Mouse (Mus musculus) left cerebral cortex, adult 2 months (tissue): ENCODE data around the gene Elob. TPM values are rescaled to one million over a fixed set of nuclear protein-coding genes. Genes with fewer than 3 reads are reported as not detected.

Experiments used
- DNase-seq, 2 experiments: peaks; one replicate each; pipeline ENCODE4 v3.0.0; 2021 to 2022; ENCODE audit warnings: low spot score in 2 of 2, mixed read lengths in 1 of 2; ENCODE audit errors: extremely low spot score in 1 of 2
- H3K27ac ChIP-seq: fragments of 200-600 bp; 2 replicates; pipeline ENCODE4 v1.8.1; 2022
- H3K4me3 ChIP-seq: fragments of 200-600 bp; 2 replicates; pipeline ENCODE4 v1.8.1; 2022
- CTCF ChIP-seq: fragments of 200-600 bp; IDR thresholded peaks from 2 replicates; pipeline ENCODE4 v1.8.1; 2022; ENCODE audit warnings: antibody characterized with exemption, mild to moderate bottlenecking, moderate library complexity
- intact Hi-C: fragments of 180-260 bp; cut with DNase I; formaldehyde crosslinking; loops from one replicate; pipeline ENCODE4 v1.15.1; 2025
- total RNA-seq, 2 experiments: library from RNA; stranded (reverse); gene quantifications; 2 replicates each; pipeline ENCODE4 v1.2.3; 2021

The Elob gene
- total RNA-seq, 2 experiments from 2014 or later: 337 to 365 TPM

DNA sequence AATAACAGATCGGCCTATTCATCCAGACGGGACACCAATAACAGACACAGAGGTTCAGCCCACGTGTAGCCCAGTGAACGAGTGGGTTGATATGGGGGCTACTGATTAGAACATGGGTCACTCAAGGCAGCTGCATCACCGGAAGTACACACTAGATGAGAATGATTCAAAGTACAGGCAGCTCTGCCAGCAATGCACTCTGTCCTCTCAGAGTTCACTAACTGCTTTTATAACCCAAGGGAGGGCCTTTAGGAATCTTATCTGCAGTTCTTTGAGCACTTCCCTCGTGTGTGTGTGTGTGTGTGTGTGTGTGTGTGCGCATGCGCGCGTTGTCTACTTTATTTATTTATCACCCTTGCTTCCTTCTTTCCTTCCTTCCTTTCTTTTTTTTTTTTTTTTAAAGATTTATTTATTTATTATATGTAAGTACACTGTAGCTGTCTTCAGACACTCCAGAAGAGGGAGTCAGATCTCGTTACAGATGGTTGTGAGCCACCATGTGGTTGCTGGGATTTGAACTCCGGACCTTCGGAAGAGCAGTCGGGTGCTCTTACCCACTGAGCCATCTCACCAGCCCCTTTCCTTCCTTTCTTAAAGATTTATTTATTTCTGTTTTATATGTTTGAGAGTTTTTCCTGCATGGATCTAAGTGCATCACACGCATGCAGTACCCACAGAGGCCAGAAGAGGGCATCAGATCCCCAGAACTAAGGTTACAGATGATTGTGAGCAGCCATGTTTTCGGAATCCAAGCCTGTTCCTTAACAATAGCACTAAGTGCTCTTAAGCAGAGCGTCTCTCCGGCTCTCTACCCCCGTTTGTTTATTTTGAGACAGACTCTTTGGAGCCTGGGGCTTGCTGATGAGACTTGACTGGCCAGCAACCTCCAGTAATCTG is 22.2 kb upstream of the Elob start:
- Histone ChIP-seq H3K4me3 (no peak overlapping the region), H3K27ac (no peak overlapping the region)
- peak; percentile 26 to 41 for DNase-seq
- intact Hi-C loops: loop anchor here (1.0 kb wide), 1 partner anchor 109 kb away; no protein-coding TSS in a partner anchor
- peak; percentile 81 for TF ChIP-seq CTCF

GRCm38 (mm10) chr17:23850028-23850427 is 21.1 kb upstream of the Elob start:
- DNase-seq: no peak
- H3K27ac ChIP-seq: no peak overlapping the region
- intact Hi-C loops: no loop called here
- H3K4me3 ChIP-seq: no peak overlapping the region
- TF ChIP-seq CTCF: peak; percentile 11

GRCm38 (mm10) chr17:23843812-23844273 is 14.9 kb upstream of the Elob start, which contains the start of the genes Prss32 and Prss41:
TSS of gene Prss32 (plus strand) at chr17:23843855.
TSS of gene Prss41 (minus strand) at chr17:23844172.
- DNase-seq: no peak

DNA sequence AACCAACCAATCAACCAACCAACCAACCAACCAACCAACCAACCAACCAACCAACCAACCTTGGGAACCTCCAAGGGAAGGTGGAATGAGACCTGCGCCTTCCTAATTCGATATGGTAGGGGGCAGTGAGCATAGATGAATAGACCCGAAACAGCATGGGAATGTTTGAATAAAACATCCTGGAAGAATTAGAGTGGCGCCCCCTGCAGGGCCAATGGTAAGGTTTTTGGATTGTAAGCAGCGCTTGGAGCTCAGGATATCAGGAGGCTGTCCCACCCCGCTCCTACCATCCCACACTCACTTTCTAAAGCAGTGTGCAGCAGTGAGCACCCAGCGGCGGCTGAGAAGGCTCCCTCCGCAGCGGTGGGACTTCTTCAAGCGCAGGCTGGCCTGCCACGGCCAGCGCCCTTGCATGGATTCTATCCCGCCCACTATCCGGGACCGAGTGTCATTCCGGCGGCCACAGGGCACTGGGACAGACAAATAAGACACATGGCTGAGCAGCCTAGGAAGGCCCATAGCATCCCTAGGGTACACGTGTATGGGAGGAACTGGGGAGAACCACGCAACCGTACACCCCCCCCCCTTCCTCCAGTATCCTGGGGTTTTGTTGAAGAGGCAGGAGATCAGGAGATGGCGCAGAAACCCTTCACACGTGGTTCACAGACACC is 14.3 kb upstream of the Elob start:
- Histone ChIP-seq H3K4me3 (no peak overlapping the region), H3K27ac (no peak overlapping the region)
- peak; percentile 20 for TF ChIP-seq CTCF
- DNase-seq: no peak
- intact Hi-C loops: loop anchor here (5.0 kb wide), 1 partner anchor 71 kb away; the partner anchor contains the start of gene Flywch1

More at GRCm38 (mm10) chr17:23843812-23844273, 14.9 kb upstream of the Elob start, which contains the start of the genes Prss32 and Prss41:
- 0 out of 2 replicates have a peak within 1 kb of the TSS, but pooled peaks have one; percentile 21 for H3K4me3 ChIP-seq
- intact Hi-C loops: loop anchor here (5.0 kb wide), 1 partner anchor 72 kb away; the partner anchor contains the start of gene Flywch1
- TF ChIP-seq CTCF: peak; percentile 66
- no peak within 1 kb of the TSS for H3K27ac ChIP-seq

DNA sequence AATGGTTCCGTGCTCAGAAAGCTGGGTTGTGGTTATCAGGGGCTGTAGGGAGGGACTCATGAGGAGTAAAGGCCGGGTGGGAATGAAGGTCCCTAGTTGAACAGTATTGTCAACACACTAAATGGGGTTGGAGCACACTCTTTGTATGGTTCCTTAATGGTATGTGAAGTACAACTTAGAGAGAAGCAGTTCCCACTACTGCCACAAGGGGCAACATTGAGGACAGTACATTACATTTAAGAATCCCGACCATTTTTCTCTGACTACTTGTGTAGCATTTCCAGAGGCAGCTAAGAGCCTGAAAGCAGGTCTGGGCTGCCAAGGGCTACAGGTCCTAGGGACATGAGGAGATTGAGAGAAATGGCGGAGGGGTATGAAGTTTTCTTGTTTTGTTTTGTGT is 12.2 kb upstream of the Elob start:
- TF ChIP-seq CTCF: peak; percentile 88
- DNase-seq: no peak
- intact Hi-C loops: loop anchor here (5.0 kb wide), 1 partner anchor 69 kb away; the partner anchor contains the start of gene Flywch1
- Histone ChIP-seq H3K27ac (no peak overlapping the region), H3K4me3 (no peak overlapping the region)

DNA sequence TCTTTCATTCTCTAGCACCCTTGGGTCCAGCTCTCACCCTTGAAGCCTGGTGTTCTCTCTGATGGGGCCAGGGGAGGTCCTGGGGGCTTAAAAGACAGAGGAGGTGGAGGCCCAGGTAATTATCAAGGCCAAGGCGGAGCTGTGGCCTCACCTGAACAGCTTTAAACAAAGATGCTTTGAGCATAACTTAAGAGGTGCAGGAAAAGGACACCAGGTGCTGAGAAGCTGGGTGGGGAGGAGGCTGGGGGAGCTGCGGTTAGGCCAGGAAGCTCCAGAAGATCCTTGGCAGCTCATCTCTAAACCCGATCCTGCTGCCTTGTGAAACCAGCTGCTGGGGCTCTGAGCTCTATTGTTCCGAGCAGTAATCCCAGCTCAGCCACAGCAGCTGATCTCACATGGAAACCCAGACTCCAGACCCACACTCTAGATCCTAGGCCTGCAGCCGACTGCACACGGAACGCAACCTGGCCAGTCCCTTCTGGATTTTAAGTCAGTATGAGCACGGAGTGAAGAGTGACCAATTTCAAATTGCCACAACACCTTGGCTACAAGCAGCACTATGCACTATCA is 7.2 kb upstream of the Elob start, which contains the start of gene Prss33:
Gene Prss33, minus strand, starts transcription at position 51 of the 570 bp plus-strand sequence.
- TF ChIP-seq CTCF: no peak
- Histone ChIP-seq H3K27ac (no peak within 1 kb of the TSS), H3K4me3 (no peak within 1 kb of the TSS)
- intact Hi-C loops: no loop called here
- no peak for DNase-seq

- Histone ChIP-seq H3K27ac (no peak overlapping the region), H3K4me3 (no peak overlapping the region)
- no peak for TF ChIP-seq CTCF
- intact Hi-C loops: no loop called here
- no peak for DNase-seq
These were observed 2.3 kb upstream of the Elob start for GRCm38 (mm10) chr17:23831201-23831600.

- intact Hi-C loops: loop anchor here (1.0 to 2.0 kb wide), 2 partner anchors 25 to 58 kb away; partner anchors contain the start of gene Flywch1
These were observed 500 bp downstream of the Elob start for GRCm38 (mm10) chr17:23828271-23829001.

GRCm38 (mm10) chr17:23825591-23825990 is 3.3 kb downstream of the Elob start:
- intact Hi-C loops: no loop called here
- no peak overlapping the region for H3K4me3 ChIP-seq
- no peak for TF ChIP-seq CTCF
- H3K27ac ChIP-seq: no peak overlapping the region
- no peak for DNase-seq

More at GRCm38 (mm10) chr17:23828271-23829001, 500 bp downstream of the Elob start:
- TF ChIP-seq CTCF: peak; percentile 19
- Histone ChIP-seq H3K27ac (peak overlapping the region; percentile 89), H3K4me3 (peak overlapping the region; percentile 90)
- DNase-seq: peak; percentile 54 to 65

DNA sequence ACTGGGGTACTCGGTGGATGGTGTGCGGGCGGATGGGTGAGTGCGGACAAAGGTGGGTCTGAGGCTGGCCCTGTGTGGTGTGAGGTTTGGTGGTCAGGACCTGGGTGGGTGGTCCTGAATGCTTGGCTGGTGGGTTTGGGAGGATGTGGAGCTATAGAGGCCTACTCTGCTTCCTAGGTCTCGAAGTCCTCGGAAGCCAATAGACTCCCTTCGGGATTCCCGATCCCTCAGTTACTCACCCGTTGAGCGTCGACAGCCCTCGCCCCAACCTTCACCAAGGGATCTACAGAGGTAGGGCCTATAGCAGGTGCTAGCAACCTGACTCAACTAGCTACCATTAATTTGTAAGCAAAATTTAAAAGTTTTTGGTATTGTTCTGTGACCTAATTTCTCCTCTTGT is 5.3 kb downstream of the Elob start:
- no peak for TF ChIP-seq CTCF
- no peak overlapping the region for H3K4me3 ChIP-seq
- no peak overlapping the region for H3K27ac ChIP-seq
- intact Hi-C loops: no loop called here
- DNase-seq: no peak

DNA sequence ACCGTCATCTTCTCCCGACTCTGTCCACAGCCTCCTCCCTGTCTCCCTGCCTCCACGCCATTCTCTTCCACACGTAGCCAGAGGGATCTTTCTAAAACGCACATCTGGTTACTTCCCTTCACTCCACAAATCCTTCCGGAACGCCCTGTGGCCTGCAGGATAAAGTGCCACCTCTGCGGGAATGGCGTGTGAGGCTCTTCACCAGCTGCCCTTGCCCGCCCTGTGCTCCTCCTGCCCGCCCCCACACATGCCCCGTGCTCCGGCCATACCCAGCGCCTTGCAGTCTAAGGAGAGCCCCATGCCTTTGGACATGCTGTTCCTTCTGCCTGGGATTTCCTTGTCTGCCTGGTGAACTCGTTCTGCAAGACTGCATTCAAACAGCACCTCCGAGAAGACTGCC is 5.9 kb downstream of the Elob start:
- no peak overlapping the region for H3K4me3 ChIP-seq
- no peak overlapping the region for H3K27ac ChIP-seq
- no peak for TF ChIP-seq CTCF
- DNase-seq: no peak
- intact Hi-C loops: no loop called here
